Mouse (Mus musculus) forebrain, embryonic 14.5 days (tissue): ENCODE data around the gene Pmpca. TPM values are rescaled to one million over a fixed set of nuclear protein-coding genes. Genes with fewer than 3 reads are reported as not detected.

Experiments
- ATAC-seq: fragments of 200-750 bp; cut with Nextera tagmentation; 2 replicates; pipeline ENCODE4 v1.8.0; 2017; ENCODE audit warnings: mild to moderate bottlenecking, moderate library complexity
- DNase-seq: peaks from one replicate; pipeline ENCODE4 v3.0.0-alpha.2; 2015; ENCODE audit warnings: low spot score
- H3K27ac ChIP-seq: fragments of 300-500 bp; sonication (generic); 2 replicates; pipeline ENCODE4 v1.5.1; 2014; ENCODE audit warnings: low read depth, mild to moderate bottlenecking, control low read depth, low read length, moderate library complexity
- H3K27me3 ChIP-seq: fragments of 300-500 bp; sonication (generic); replicated peaks from 2 replicates; pipeline ENCODE4 v1.6.1; 2014; ENCODE audit warnings: low read length, control low read depth, mixed read lengths; ENCODE audit not compliant: control insufficient read depth, insufficient read depth
- H3K36me3 ChIP-seq: fragments of 300-500 bp; sonication (generic); 2 replicates; pipeline ENCODE4 v1.6.1; 2014; ENCODE audit warnings: low read length, control low read depth; ENCODE audit not compliant: control insufficient read depth, insufficient read depth
- H3K4me1 ChIP-seq: fragments of 300-500 bp; sonication (generic); 2 replicates; pipeline ENCODE4 v1.6.1; 2014; ENCODE audit warnings: antibody characterized with exemption, low read length, control low read depth; ENCODE audit not compliant: control insufficient read depth, insufficient read depth
- H3K4me2 ChIP-seq: fragments of 300-500 bp; sonication (generic); 2 replicates; pipeline ENCODE4 v1.6.1; 2014; ENCODE audit warnings: mild to moderate bottlenecking, control low read depth, low read length
- H3K4me3 ChIP-seq: fragments of 300-500 bp; sonication (generic); 2 replicates; pipeline ENCODE4 v1.5.1; 2014; ENCODE audit warnings: low read depth, low read length, control low read depth
- H3K9ac ChIP-seq: fragments of 300-500 bp; sonication (generic); 2 replicates; pipeline ENCODE4 v1.6.1; 2014; ENCODE audit warnings: mild to moderate bottlenecking, low read length, control low read depth, moderate library complexity
- H3K9me3 ChIP-seq: fragments of 300-500 bp; sonication (generic); replicated peaks from 2 replicates; pipeline ENCODE4 v1.6.1; 2016; ENCODE audit warnings: low read length, control low read depth, mixed read lengths; ENCODE audit not compliant: control insufficient read depth
- WGBS: fragments of 180-500 bp; shearing (Covaris S2); extraction: QIAGEN DNeasy Blood & Tissue Kit; methylation state at CpG from one replicate; pipeline ENCODE4 v1.1.7; 2014; 5-methylcytosine and 5-hydroxymethylcytosine counted together
- polyA plus RNA-seq: library from polyadenylated mRNA; unstranded; fragments of >200 nt; fragmentation: Nextera tagmentation; extraction: Ambion mirVana; gene quantifications from 2 replicates; pipeline ENCODE4 v1.2.1, GENCODE M21; 2014

Pmpca gene
- polyA plus RNA-seq, 1 experiment from 2014 or later = 70.1 TPM

DNA sequence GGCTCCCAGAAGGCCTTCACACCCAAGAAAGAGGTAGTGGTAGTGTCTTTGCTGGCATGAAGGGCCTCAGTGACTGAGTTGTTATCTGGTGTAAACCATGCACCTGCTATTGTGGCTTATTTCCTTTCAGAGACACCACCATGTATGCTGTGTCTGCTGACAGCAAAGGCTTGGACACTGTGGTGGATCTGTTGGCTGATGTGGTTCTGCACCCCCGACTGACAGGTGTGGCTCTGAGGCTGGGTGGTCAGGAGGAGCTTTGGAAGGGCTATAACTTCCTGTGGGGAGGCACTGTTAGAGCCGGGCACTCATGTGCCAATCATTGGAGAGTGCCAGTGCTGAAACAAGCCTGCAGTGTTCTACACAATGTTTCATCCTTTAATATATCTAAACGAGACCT is 1.8 kb downstream of the Pmpca start:
- DNase-seq = no peak
- H3K36me3 ChIP-seq = peaks cover 76% of the 10 kb centered on the region
- H3K4me1 ChIP-seq = peaks cover 11% of the 10 kb centered on the region
- no peaks in the 10 kb centered on the region for H3K9me3 ChIP-seq
- no peak overlapping the region for H3K4me3 ChIP-seq
- no peaks in the 10 kb centered on the region for H3K27me3 ChIP-seq
- no peak overlapping the region for H3K9ac ChIP-seq
- H3K27ac ChIP-seq = no peak overlapping the region
- 84% methylated on average over 3 of the region's 3 CpGs for WGBS
- no peak for ATAC-seq
- no peak overlapping the region for H3K4me2 ChIP-seq

GRCm38 (mm10) chr2:26391617-26392016 is 2.5 kb downstream of the Pmpca start:
- 95% methylated on average over 6 of the region's 6 CpGs for WGBS

GRCm38 (mm10) chr2:26398978-26399377 is 9.8 kb downstream of the Pmpca start:
- Histone ChIP-seq H3K9ac (no peak overlapping the region), H3K9me3 (no peaks in the 10 kb centered on the region), H3K4me2 (no peak overlapping the region), H3K4me1 (no peaks in the 10 kb centered on the region), H3K27me3 (no peaks in the 10 kb centered on the region), H3K27ac (no peak overlapping the region), H3K4me3 (no peak overlapping the region), H3K36me3 (peaks cover 84% of the 10 kb centered on the region)
- no peak for DNase-seq
- 93% methylated on average over 8 of the region's 8 CpGs for WGBS
- no peak for ATAC-seq

More at GRCm38 (mm10) chr2:26391617-26392016, 2.5 kb downstream of the Pmpca start:
- no peaks in the 10 kb centered on the region for H3K9me3 ChIP-seq
- H3K27ac ChIP-seq = no peak overlapping the region
- H3K4me3 ChIP-seq = no peak overlapping the region
- no peaks in the 10 kb centered on the region for H3K27me3 ChIP-seq
- no peak overlapping the region for H3K4me2 ChIP-seq
- DNase-seq (no peak), ATAC-seq (no peak)
- peaks cover 76% of the 10 kb centered on the region for H3K36me3 ChIP-seq
- H3K4me1 ChIP-seq = peaks cover 11% of the 10 kb centered on the region
- no peak overlapping the region for H3K9ac ChIP-seq

DNA sequence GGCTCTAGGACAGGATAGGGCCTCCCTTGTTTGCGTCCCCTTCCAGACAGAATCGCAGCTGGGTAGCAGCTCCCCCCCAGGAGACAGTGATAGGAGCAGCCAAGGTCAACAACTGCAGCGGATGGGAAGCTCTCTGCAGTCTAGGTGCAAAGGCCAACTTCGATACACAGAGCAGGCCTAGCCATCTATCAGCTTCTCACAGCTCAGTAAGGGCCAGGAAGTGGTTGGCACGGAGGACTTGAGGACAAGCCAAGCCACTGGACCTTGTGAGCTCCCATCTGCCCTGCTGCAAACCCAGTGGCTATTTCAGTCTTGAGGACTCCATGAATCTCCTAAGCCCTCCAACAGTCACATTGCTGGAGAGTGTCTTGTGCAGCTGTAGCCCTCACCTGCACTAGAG is 10.5 kb downstream of the Pmpca start:
- no peak overlapping the region for H3K4me2 ChIP-seq
- H3K9ac ChIP-seq = no peak overlapping the region
- H3K4me1 ChIP-seq = no peaks in the 10 kb centered on the region
- H3K27me3 ChIP-seq = no peaks in the 10 kb centered on the region
- no peak for ATAC-seq
- WGBS = 93% methylated on average over 5 of the region's 5 CpGs
- no peak for DNase-seq
- H3K36me3 ChIP-seq = peaks cover 77% of the 10 kb centered on the region
- H3K9me3 ChIP-seq = no peaks in the 10 kb centered on the region
- H3K4me3 ChIP-seq = no peak overlapping the region
- H3K27ac ChIP-seq = no peak overlapping the region

- DNase-seq (no peak), ATAC-seq (no peak)
- H3K27me3 ChIP-seq = no peaks in the 10 kb centered on the region
- WGBS = 94% methylated on average over 5 of the region's 5 CpGs
- H3K4me3 ChIP-seq = no peak overlapping the region
- H3K9ac ChIP-seq = no peak overlapping the region
- no peaks in the 10 kb centered on the region for H3K9me3 ChIP-seq
- peaks cover 71% of the 10 kb centered on the region for H3K36me3 ChIP-seq
- no peak overlapping the region for H3K27ac ChIP-seq
- no peak overlapping the region for H3K4me2 ChIP-seq
- H3K4me1 ChIP-seq = 0 out of 2 replicates have a peak, but pooled peaks cover 1% of the 10 kb centered on the region
Observed at GRCm38 (mm10) chr2:26400296-26400695, 11.2 kb downstream of the Pmpca start.

- peaks cover 64% of the 10 kb centered on the region for H3K36me3 ChIP-seq
- no peaks in the 10 kb centered on the region for H3K9me3 ChIP-seq
- 91% methylated on average over 4 of the region's 4 CpGs for WGBS
- no peak for ATAC-seq
- H3K27me3 ChIP-seq = no peaks in the 10 kb centered on the region
- H3K9ac ChIP-seq = no peak overlapping the region
- H3K4me3 ChIP-seq = no peak overlapping the region
- peaks cover 8% of the 10 kb centered on the region; the same call in 1 of the 2 replicates for H3K4me1 ChIP-seq
- no peak overlapping the region for H3K4me2 ChIP-seq
- H3K27ac ChIP-seq = no peak overlapping the region
- no peak for DNase-seq
Observed at GRCm38 (mm10) chr2:26401023-26401422, 11.9 kb downstream of the Pmpca start.

GRCm38 (mm10) chr2:26402265-26402664 is 13.1 kb downstream of the Pmpca start:
- peaks cover 57% of the 10 kb centered on the region for H3K36me3 ChIP-seq
- 87% methylated on average over 1 of the region's 1 CpGs for WGBS

DNA sequence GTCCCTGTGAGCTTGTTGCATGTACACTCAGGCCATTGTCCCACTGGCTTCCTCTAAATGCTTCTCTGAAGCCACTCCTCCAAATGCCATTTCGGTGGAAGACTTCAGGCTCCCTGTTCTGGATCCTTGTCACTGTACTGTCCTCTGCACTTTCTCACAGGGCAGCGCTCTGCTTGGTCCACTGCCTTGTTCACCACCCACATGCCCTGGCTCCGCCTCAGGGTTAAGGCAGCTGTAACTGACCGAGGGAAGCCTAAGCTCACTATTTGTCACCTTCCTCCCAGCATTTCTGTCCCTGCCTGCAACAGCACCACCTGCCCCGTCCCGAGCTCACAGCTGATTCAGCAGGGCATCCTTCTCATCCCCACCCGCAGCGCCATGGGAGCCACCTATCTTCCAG is 14.2 kb downstream of the Pmpca start:
- no peaks in the 10 kb centered on the region for H3K27me3 ChIP-seq
- H3K9ac ChIP-seq = no peak overlapping the region
- no peak overlapping the region for H3K27ac ChIP-seq
- H3K4me1 ChIP-seq = peaks cover 30% of the 10 kb centered on the region
- H3K9me3 ChIP-seq = no peaks in the 10 kb centered on the region
- H3K4me2 ChIP-seq = no peak overlapping the region
- DNase-seq (no peak), ATAC-seq (no peak)
- peaks cover 53% of the 10 kb centered on the region for H3K36me3 ChIP-seq
- no peak overlapping the region for H3K4me3 ChIP-seq
- 79% methylated on average over 8 of the region's 8 CpGs for WGBS

More at GRCm38 (mm10) chr2:26402265-26402664, 13.1 kb downstream of the Pmpca start:
- Histone ChIP-seq H3K27ac (no peak overlapping the region), H3K4me1 (peaks cover 20% of the 10 kb centered on the region), H3K4me2 (no peak overlapping the region), H3K9me3 (no peaks in the 10 kb centered on the region), H3K4me3 (no peak overlapping the region), H3K27me3 (no peaks in the 10 kb centered on the region), H3K9ac (no peak overlapping the region)
- ATAC-seq (no peak), DNase-seq (no peak)

GRCm38 (mm10) chr2:26408515-26409356 is 19.6 kb downstream of the Pmpca start, which contains the start of gene Inpp5e:
Inpp5e (minus strand) TSS chr2:26409203.
- 1% methylated on average over 56 of the region's 57 CpGs for WGBS
- DNase-seq (peak; percentile 93), ATAC-seq (peak; percentile 96)
- Histone ChIP-seq H3K27me3 (no peaks in the 10 kb centered on the region), H3K4me2 (peak within 1 kb of the TSS; percentile 91), H3K9me3 (no peaks in the 10 kb centered on the region), H3K4me1 (peaks cover 35% of the 10 kb centered on the region), H3K36me3 (peaks cover 50% of the 10 kb centered on the region), H3K4me3 (peak within 1 kb of the TSS; percentile 84), H3K27ac (peak within 1 kb of the TSS; percentile 68), H3K9ac (peak within 1 kb of the TSS; percentile 93)
